Mouse (Mus musculus) intestine, embryonic 16.5 days (tissue): ENCODE measurements around the gene Vps37c. TPM values are rescaled to one million over a fixed set of nuclear protein-coding genes. Genes with fewer than 3 reads are reported as not detected.

Experiments used
- ATAC-seq: fragments of 200-750 bp; cut with Nextera tagmentation; 2 replicates; pipeline ENCODE4 v1.8.0; 2017; ENCODE audit warnings: moderate TSS enrichment, moderate library complexity
- H3K27ac ChIP-seq: fragments of 300-500 bp; sonication (generic); 2 replicates; pipeline ENCODE4 v1.5.1; 2014; ENCODE audit warnings: mild to moderate bottlenecking, low read length
- H3K27me3 ChIP-seq: fragments of 300-500 bp; sonication (generic); replicated peaks from 2 replicates; pipeline ENCODE4 v1.6.1; 2014; ENCODE audit warnings: low read length, control low read depth, mixed read lengths; ENCODE audit not compliant: control insufficient read depth, insufficient read depth
- H3K36me3 ChIP-seq: fragments of 300-500 bp; sonication (generic); 2 replicates; pipeline ENCODE4 v1.6.1; 2014; ENCODE audit warnings: low read length, control low read depth; ENCODE audit not compliant: control insufficient read depth, insufficient read depth
- H3K4me1 ChIP-seq: fragments of 300-500 bp; sonication (generic); 2 replicates; pipeline ENCODE4 v1.6.1; 2014; ENCODE audit warnings: low read length, control low read depth, mixed read lengths; ENCODE audit not compliant: control insufficient read depth, insufficient read depth
- H3K4me2 ChIP-seq: fragments of 300-500 bp; sonication (generic); 2 replicates; pipeline ENCODE4 v1.6.1; 2014; ENCODE audit warnings: low read depth, low read length, control low read depth
- H3K4me3 ChIP-seq: fragments of 300-500 bp; sonication (generic); 2 replicates; pipeline ENCODE4 v1.5.1; 2014; ENCODE audit warnings: mild to moderate bottlenecking, low read length
- H3K9ac ChIP-seq: fragments of 300-500 bp; sonication (generic); 2 replicates; pipeline ENCODE4 v1.6.1; 2014; ENCODE audit warnings: low read depth, low read length
- H3K9me3 ChIP-seq: fragments of 300-500 bp; sonication (generic); 2 replicates; pipeline ENCODE4 v1.6.1; 2016; ENCODE audit warnings: low read length, control low read depth; ENCODE audit not compliant: control insufficient read depth
- WGBS: fragments of 180-500 bp; shearing (Covaris S2); extraction: QIAGEN DNeasy Blood & Tissue Kit; methylation state at CpG from one replicate; pipeline ENCODE4 v1.1.7; 2014; 5-methylcytosine and 5-hydroxymethylcytosine counted together
- polyA plus RNA-seq: library from polyadenylated mRNA; unstranded; fragments of >200 nt; fragmentation: Nextera tagmentation; extraction: Ambion mirVana; gene quantifications from 2 replicates; pipeline ENCODE4 v1.2.1, GENCODE M21; 2015

Vps37c gene
- polyA plus RNA-seq, 1 experiment from 2014 or later, result 36.2 TPM

- H3K4me2 ChIP-seq, result no peak overlapping the region
- no peak overlapping the region for H3K4me3 ChIP-seq
- no peaks in the 10 kb centered on the region for H3K9me3 ChIP-seq
- WGBS, result 89% methylated on average over 10 of the region's 10 CpGs
- no peak overlapping the region for H3K9ac ChIP-seq
- H3K36me3 ChIP-seq, result no peaks in the 10 kb centered on the region
- no peak overlapping the region for H3K27ac ChIP-seq
- no peaks in the 10 kb centered on the region for H3K4me1 ChIP-seq
- no peaks in the 10 kb centered on the region for H3K27me3 ChIP-seq
- ATAC-seq, result no peak
These were observed 41.4 kb downstream of the Vps37c start for GRCm38 (mm10) chr19:10729889-10730288.

DNA sequence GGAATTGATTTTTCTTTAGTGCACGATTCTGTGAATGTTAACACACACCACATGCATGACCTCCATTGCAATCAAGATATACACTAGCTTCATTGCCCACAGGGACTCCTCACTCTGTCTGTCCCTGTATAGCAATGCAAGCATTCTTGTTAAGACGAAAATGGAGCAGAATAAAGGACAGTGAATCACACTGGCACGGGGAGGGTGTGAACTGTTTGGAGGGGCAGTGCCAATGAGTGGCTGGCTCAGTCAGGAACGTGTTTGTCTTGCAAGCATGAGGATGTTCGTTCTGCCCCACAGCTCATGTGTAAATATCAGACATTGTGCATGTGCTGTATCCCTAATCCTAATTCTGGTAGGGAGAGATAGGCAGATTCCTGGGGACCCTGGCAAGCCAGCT, 41.9 kb downstream of the Vps37c start:
- WGBS, result 69% methylated on average over 5 of the region's 5 CpGs
- Histone ChIP-seq H3K4me2 (no peak overlapping the region), H3K9me3 (no peaks in the 10 kb centered on the region), H3K4me3 (no peak overlapping the region), H3K27me3 (no peaks in the 10 kb centered on the region), H3K9ac (no peak overlapping the region), H3K36me3 (no peaks in the 10 kb centered on the region), H3K27ac (no peak overlapping the region), H3K4me1 (no peaks in the 10 kb centered on the region)
- ATAC-seq, result no peak

DNA sequence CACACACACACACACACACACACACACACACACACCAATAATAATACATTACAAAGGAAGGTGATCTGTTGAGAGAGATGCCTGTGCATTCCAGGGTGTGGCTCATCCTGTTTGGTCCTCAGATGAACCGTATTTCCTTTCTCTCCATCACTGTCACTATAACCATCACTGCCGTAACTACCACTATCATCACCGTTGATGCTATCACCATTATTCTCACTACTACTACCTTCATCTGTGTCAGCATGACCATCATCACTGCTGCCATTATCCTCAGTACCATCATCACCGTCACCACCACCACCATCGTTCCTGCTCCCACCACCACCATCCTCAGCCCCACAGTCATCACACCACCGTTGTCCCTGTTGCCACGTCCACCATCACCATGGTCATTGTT, 43.4 kb downstream of the Vps37c start:
- Histone ChIP-seq H3K4me3 (no peak overlapping the region), H3K4me1 (no peaks in the 10 kb centered on the region), H3K9ac (no peak overlapping the region), H3K27ac (no peak overlapping the region), H3K36me3 (no peaks in the 10 kb centered on the region), H3K9me3 (no peaks in the 10 kb centered on the region), H3K4me2 (no peak overlapping the region), H3K27me3 (no peaks in the 10 kb centered on the region)
- ATAC-seq, result no peak
- WGBS, result 92% methylated on average over 7 of the region's 7 CpGs

GRCm38 (mm10) chr19:10732741-10733140, 44.2 kb downstream of the Vps37c start:
- no peak overlapping the region for H3K9ac ChIP-seq
- no peak for ATAC-seq

GRCm38 (mm10) chr19:10733501-10734127, 45.1 kb downstream of the Vps37c start:
- 70% methylated on average over 10 of the region's 10 CpGs for WGBS
- Histone ChIP-seq H3K9ac (no peak overlapping the region), H3K4me1 (no peaks in the 10 kb centered on the region), H3K4me2 (no peak overlapping the region), H3K36me3 (no peaks in the 10 kb centered on the region), H3K27me3 (no peaks in the 10 kb centered on the region), H3K27ac (no peak overlapping the region), H3K9me3 (no peaks in the 10 kb centered on the region), H3K4me3 (no peak overlapping the region)
- ATAC-seq, result no peak

More at GRCm38 (mm10) chr19:10732741-10733140, 44.2 kb downstream of the Vps37c start:
- Histone ChIP-seq H3K9me3 (no peaks in the 10 kb centered on the region), H3K4me1 (no peaks in the 10 kb centered on the region), H3K36me3 (no peaks in the 10 kb centered on the region), H3K27ac (no peak overlapping the region), H3K4me3 (no peak overlapping the region), H3K4me2 (no peak overlapping the region), H3K27me3 (no peaks in the 10 kb centered on the region)
- WGBS, result 92% methylated on average over 7 of the region's 7 CpGs

- WGBS, result 73% methylated on average over 7 of the region's 7 CpGs
These were observed 46.0 kb downstream of the Vps37c start for GRCm38 (mm10) chr19:10734554-10734953.

GRCm38 (mm10) chr19:10735061-10735460, 46.5 kb downstream of the Vps37c start:
- Histone ChIP-seq H3K4me1 (no peaks in the 10 kb centered on the region), H3K4me2 (no peak overlapping the region), H3K36me3 (no peaks in the 10 kb centered on the region), H3K27ac (no peak overlapping the region), H3K27me3 (no peaks in the 10 kb centered on the region), H3K9me3 (no peaks in the 10 kb centered on the region), H3K9ac (no peak overlapping the region), H3K4me3 (no peak overlapping the region)
- ATAC-seq, result no peak
- WGBS, result 74% methylated on average over 3 of the region's 3 CpGs

More at GRCm38 (mm10) chr19:10734554-10734953, 46.0 kb downstream of the Vps37c start:
- no peak for ATAC-seq
- H3K9me3 ChIP-seq, result no peaks in the 10 kb centered on the region
- H3K27ac ChIP-seq, result no peak overlapping the region
- H3K4me3 ChIP-seq, result no peak overlapping the region
- no peaks in the 10 kb centered on the region for H3K27me3 ChIP-seq
- no peaks in the 10 kb centered on the region for H3K4me1 ChIP-seq
- H3K4me2 ChIP-seq, result no peak overlapping the region
- H3K36me3 ChIP-seq, result no peaks in the 10 kb centered on the region
- no peak overlapping the region for H3K9ac ChIP-seq

- H3K27ac ChIP-seq, result no peak overlapping the region
- no peak for ATAC-seq
- no peak overlapping the region for H3K4me2 ChIP-seq
- WGBS, result 96% methylated on average over 7 of the region's 7 CpGs
- no peaks in the 10 kb centered on the region for H3K27me3 ChIP-seq
- no peak overlapping the region for H3K4me3 ChIP-seq
- H3K9ac ChIP-seq, result no peak overlapping the region
- H3K9me3 ChIP-seq, result no peaks in the 10 kb centered on the region
- no peaks in the 10 kb centered on the region for H3K4me1 ChIP-seq
- no peaks in the 10 kb centered on the region for H3K36me3 ChIP-seq
These were observed 47.3 kb downstream of the Vps37c start for GRCm38 (mm10) chr19:10735861-10736260.

GRCm38 (mm10) chr19:10738038-10738437, 49.5 kb downstream of the Vps37c start:
- no peak overlapping the region for H3K9ac ChIP-seq
- H3K27me3 ChIP-seq, result no peaks in the 10 kb centered on the region
- H3K4me1 ChIP-seq, result no peaks in the 10 kb centered on the region
- H3K4me2 ChIP-seq, result no peak overlapping the region
- no peak overlapping the region for H3K27ac ChIP-seq
- no peak for ATAC-seq
- no peaks in the 10 kb centered on the region for H3K36me3 ChIP-seq
- 84% methylated on average over 6 of the region's 6 CpGs for WGBS
- H3K4me3 ChIP-seq, result no peak overlapping the region
- no peaks in the 10 kb centered on the region for H3K9me3 ChIP-seq

DNA sequence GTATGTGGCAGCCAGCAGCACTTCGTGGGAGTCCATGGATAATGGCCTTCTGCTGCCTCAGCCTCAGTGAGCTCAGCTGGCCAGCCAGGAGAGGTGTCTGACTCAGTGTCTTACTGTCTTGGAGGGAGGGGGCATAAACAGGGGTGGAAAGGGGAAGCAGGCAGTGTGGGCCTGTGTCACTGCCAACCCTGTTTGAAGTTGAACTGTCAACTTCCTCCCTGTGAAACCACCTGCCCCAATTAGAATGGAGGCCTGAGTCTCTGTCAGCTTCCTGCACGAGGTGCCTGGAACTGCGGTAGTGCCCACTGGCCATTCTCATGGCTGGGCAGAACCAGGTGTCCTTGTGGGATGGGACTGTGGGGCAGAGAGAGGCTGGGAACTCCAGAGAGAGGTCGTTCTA, 50.3 kb downstream of the Vps37c start, which contains the start of gene Cd5:
Cd5 (minus strand) TSS at position 192 of the 400 bp plus-strand sequence.
- H3K4me1 ChIP-seq, result no peaks in the 10 kb centered on the region
- WGBS, result 60% methylated on average over 4 of the region's 4 CpGs
- H3K4me3 ChIP-seq, result no peak within 1 kb of the TSS
- no peak within 1 kb of the TSS for H3K27ac ChIP-seq
- H3K9me3 ChIP-seq, result no peaks in the 10 kb centered on the region
- no peak within 1 kb of the TSS for H3K4me2 ChIP-seq
- no peak for ATAC-seq
- no peaks in the 10 kb centered on the region for H3K36me3 ChIP-seq
- H3K27me3 ChIP-seq, result no peaks in the 10 kb centered on the region
- no peak within 1 kb of the TSS for H3K9ac ChIP-seq
